Mouse (Mus musculus): ENCODE results near the gene Kif15. TPM values are rescaled to one million over a fixed set of nuclear protein-coding genes. Genes with fewer than 3 reads are reported as not detected.

Gene Kif15
- polyA plus RNA-seq, 1 experiment from 2014 or later, result 11.4 TPM

GRCm38 (mm10) chr9:123021636-123022379 lies 71.0 kb downstream of the Kif15 start:
- H3K9ac ChIP-seq, result peak overlapping the region; percentile 82
- H3K4me3 ChIP-seq, result peak overlapping the region; percentile 73
- peak; percentile 41 for ATAC-seq (ENCODE audit: low read depth)
- H3K4me1 ChIP-seq (replicated peaks), result peaks cover 38% of the 10 kb centered on the region
- H3K36me3 ChIP-seq, result no peaks in the 10 kb centered on the region
- WGBS, result 36% methylated on average over 21 of the region's 24 CpGs
- no peaks in the 10 kb centered on the region for H3K27me3 ChIP-seq
- H3K4me2 ChIP-seq, result peak overlapping the region; percentile 67
- H3K9me3 ChIP-seq, result no peaks in the 10 kb centered on the region
- peak overlapping the region; percentile 95 for H3K27ac ChIP-seq (replicated peaks)

- no peak overlapping the region for H3K27ac ChIP-seq (replicated peaks)
- no peak overlapping the region for H3K9ac ChIP-seq
- H3K4me1 ChIP-seq (replicated peaks), result peaks cover 19% of the 10 kb centered on the region
- ATAC-seq (ENCODE audit: low read depth), result no peak
- H3K4me3 ChIP-seq, result no peak overlapping the region
- no peak overlapping the region for H3K4me2 ChIP-seq
- no peaks in the 10 kb centered on the region for H3K9me3 ChIP-seq
- no peaks in the 10 kb centered on the region for H3K27me3 ChIP-seq
- WGBS, result 97% methylated on average over 2 of the region's 2 CpGs
- H3K36me3 ChIP-seq, result no peaks in the 10 kb centered on the region
These were observed 73.4 kb downstream of the Kif15 start for GRCm38 (mm10) chr9:123024201-123024600.

- Histone ChIP-seq H3K27me3 (no peaks in the 10 kb centered on the region), H3K9ac (no peak overlapping the region), H3K4me2 (no peak overlapping the region), H3K4me3 (no peak overlapping the region), H3K4me1 (replicated peaks) (no peaks in the 10 kb centered on the region), H3K27ac (replicated peaks) (no peak overlapping the region), H3K36me3 (no peaks in the 10 kb centered on the region), H3K9me3 (no peaks in the 10 kb centered on the region)
- WGBS, result 86% methylated on average over 13 of the region's 13 CpGs
- no peak for ATAC-seq (ENCODE audit: low read depth)
These were observed 80.8 kb downstream of the Kif15 start for GRCm38 (mm10) chr9:123031496-123032246.

- H3K27me3 ChIP-seq, result no peaks in the 10 kb centered on the region
- H3K4me3 ChIP-seq, result no peak within 1 kb of the TSS
- H3K4me2 ChIP-seq, result no peak within 1 kb of the TSS
- H3K9ac ChIP-seq, result no peak within 1 kb of the TSS
- WGBS, result 89% methylated on average over 4 of the region's 4 CpGs
- no peaks in the 10 kb centered on the region for H3K4me1 ChIP-seq (replicated peaks)
- no peaks in the 10 kb centered on the region for H3K9me3 ChIP-seq
- no peak for ATAC-seq (ENCODE audit: low read depth)
- no peak within 1 kb of the TSS for H3K27ac ChIP-seq (replicated peaks)
- no peaks in the 10 kb centered on the region for H3K36me3 ChIP-seq
These were observed 83.6 kb downstream of the Kif15 start, which contains the start of gene Tgm4 for GRCm38 (mm10) chr9:123034426-123034825. Tgm4 (plus strand) TSS chr9:123034726.

- H3K27me3 ChIP-seq, result no peaks in the 10 kb centered on the region
- 75% methylated on average over 1 of the region's 1 CpGs for WGBS
These were observed 96.8 kb downstream of the Kif15 start for GRCm38 (mm10) chr9:123047665-123048064.

GRCm38 (mm10) chr9:123058724-123059292 lies 108.0 kb downstream of the Kif15 start:
- H3K4me1 ChIP-seq (replicated peaks), result no peaks in the 10 kb centered on the region
- H3K4me2 ChIP-seq, result no peak overlapping the region
- H3K27ac ChIP-seq (replicated peaks), result no peak overlapping the region
- H3K27me3 ChIP-seq, result no peaks in the 10 kb centered on the region
- H3K9me3 ChIP-seq, result no peaks in the 10 kb centered on the region
- H3K4me3 ChIP-seq, result no peak overlapping the region
- no peak for ATAC-seq (ENCODE audit: low read depth)
- H3K36me3 ChIP-seq, result no peaks in the 10 kb centered on the region
- no peak overlapping the region for H3K9ac ChIP-seq

More at GRCm38 (mm10) chr9:123047665-123048064, 96.8 kb downstream of the Kif15 start:
- H3K27ac ChIP-seq (replicated peaks), result no peak overlapping the region
- no peaks in the 10 kb centered on the region for H3K9me3 ChIP-seq
- no peak overlapping the region for H3K9ac ChIP-seq
- no peaks in the 10 kb centered on the region for H3K4me1 ChIP-seq (replicated peaks)
- H3K4me2 ChIP-seq, result no peak overlapping the region
- H3K36me3 ChIP-seq, result no peaks in the 10 kb centered on the region
- no peak overlapping the region for H3K4me3 ChIP-seq
- no peak for ATAC-seq (ENCODE audit: low read depth)

- no peaks in the 10 kb centered on the region for H3K36me3 ChIP-seq
- no peak for ATAC-seq (ENCODE audit: low read depth)
- no peak overlapping the region for H3K4me2 ChIP-seq
- no peak overlapping the region for H3K9ac ChIP-seq
- no peaks in the 10 kb centered on the region for H3K4me1 ChIP-seq (replicated peaks)
- WGBS, result 94% methylated on average over 3 of the region's 3 CpGs
- H3K27ac ChIP-seq (replicated peaks), result no peak overlapping the region
- no peak overlapping the region for H3K4me3 ChIP-seq
- no peaks in the 10 kb centered on the region for H3K27me3 ChIP-seq
- no peaks in the 10 kb centered on the region for H3K9me3 ChIP-seq
These were observed 109.3 kb downstream of the Kif15 start for GRCm38 (mm10) chr9:123060172-123060571.

Other genes with a start within 250 kb of the Kif15 start
- gene Topaz1, start 203.7 kb upstream of the Kif15 start, polyA plus RNA-seq (2015; fragmentation: Nextera tagmentation; extraction: Ambion mirVana), result not detected in 2 replicates
- gene Tcaim, start 145.5 kb upstream of the Kif15 start, polyA plus RNA-seq (2015; fragmentation: Nextera tagmentation; extraction: Ambion mirVana), result 9.5 and 10.0 TPM in 2 replicates
- gene Gm35549, start 107.0 kb upstream of the Kif15 start, polyA plus RNA-seq (2015; fragmentation: Nextera tagmentation; extraction: Ambion mirVana), result not detected in 2 replicates
- 82.6 and 102 TPM in 2 replicates for gene Zfp445, start 85.0 kb upstream of the Kif15 start, polyA plus RNA-seq (2015; fragmentation: Nextera tagmentation; extraction: Ambion mirVana)
- 3.9 and 4.8 TPM in 2 replicates for gene Zkscan7, start 65.4 kb upstream of the Kif15 start, polyA plus RNA-seq (2015; fragmentation: Nextera tagmentation; extraction: Ambion mirVana)
- 22.5 and 24.1 TPM in 2 replicates for gene Zfp105, start 28.0 kb upstream of the Kif15 start, polyA plus RNA-seq (2015; fragmentation: Nextera tagmentation; extraction: Ambion mirVana)
- gene 1110059G10Rik, start within 50 bp of the Kif15 start, polyA plus RNA-seq (2015; fragmentation: Nextera tagmentation; extraction: Ambion mirVana), result 32.1 and 33.9 TPM in 2 replicates
- gene Tmem42, start 70.3 kb downstream of the Kif15 start, polyA plus RNA-seq (2015; fragmentation: Nextera tagmentation; extraction: Ambion mirVana), result 22.9 and 27.7 TPM in 2 replicates
- gene Tgm4, start 83.7 kb downstream of the Kif15 start, polyA plus RNA-seq (2015; fragmentation: Nextera tagmentation; extraction: Ambion mirVana), result 0.49 and 0.72 TPM in 2 replicates
- 74.5 and 78.1 TPM in 2 replicates for gene Zdhhc3, start 162.2 kb downstream of the Kif15 start, polyA plus RNA-seq (2015; fragmentation: Nextera tagmentation; extraction: Ambion mirVana)
- gene Exosc7, start 162.2 kb downstream of the Kif15 start, polyA plus RNA-seq (2015; fragmentation: Nextera tagmentation; extraction: Ambion mirVana), result 69.4 and 81.3 TPM in 2 replicates
- gene Clec3b, start 199.9 kb downstream of the Kif15 start, polyA plus RNA-seq (2015; fragmentation: Nextera tagmentation; extraction: Ambion mirVana), result 0.51 and 0.99 TPM in 2 replicates

All from neural tube, embryonic 13.5 days (tissue).